Mouse (Mus musculus): ENCODE results near the gene Rps6kl1.

DNA sequence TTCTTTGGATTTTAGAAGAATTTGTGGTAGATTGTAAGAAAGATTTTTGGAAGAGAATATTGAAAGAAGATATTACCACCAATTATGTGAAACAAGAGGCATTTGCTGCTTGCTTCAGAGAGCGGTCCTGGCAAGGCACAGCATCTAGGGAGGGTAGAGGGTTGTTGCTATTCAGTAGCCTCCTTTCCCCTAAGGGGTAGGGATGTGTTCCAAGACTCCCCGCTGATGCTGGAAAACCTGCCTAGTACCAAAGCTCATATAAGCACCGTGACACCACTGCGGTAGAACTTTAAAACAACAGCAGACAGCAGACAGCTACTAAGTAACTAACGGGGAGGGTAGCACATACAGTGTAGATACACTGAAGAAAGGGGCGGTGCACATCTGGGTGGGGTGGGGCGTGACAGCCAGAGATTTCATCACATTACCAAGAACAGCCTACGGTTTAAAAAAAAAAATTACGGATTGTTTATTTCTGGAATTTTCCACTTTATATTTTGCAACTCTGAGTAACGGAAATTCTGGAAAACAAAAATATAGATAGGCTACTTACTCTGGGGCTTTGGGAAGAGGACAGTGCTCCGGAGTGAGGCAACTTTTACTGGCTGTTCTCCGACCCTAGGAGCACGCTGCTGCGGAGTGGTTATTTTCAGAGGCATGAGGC, 6.9 kb upstream of the Rps6kl1 start:
- TF ChIP-seq POLR2A (IDR thresholded peaks at IDR 0.05; ENCODE audit: control insufficient read depth, low read depth, low read length), result no peak
- TF ChIP-seq CTCF (IDR thresholded peaks at IDR 0.05; ENCODE audit: control insufficient read depth, insufficient read depth, insufficient replicate concordance, low read depth, low read length), result no peak

Measured in testis, adult 2 months (tissue).